Mouse (Mus musculus): ENCODE measurements at regions not wholly inside any gene's neighbourhood (a gene's known extent, or its start where the extent isn't known, plus 50 kb on each side); places are given as distances from the start of the nearest gene placed in this dataset.
A peak's percentile ranks its signal among the peaks of the same experiment; 100 is the strongest.

- DNase-seq (ENCODE audit: low read depth): no peak
Measured at GRCm38 (mm10) chr8:126713181-126713580, 119.4 kb upstream of the Irf2bp2 start.

DNA sequence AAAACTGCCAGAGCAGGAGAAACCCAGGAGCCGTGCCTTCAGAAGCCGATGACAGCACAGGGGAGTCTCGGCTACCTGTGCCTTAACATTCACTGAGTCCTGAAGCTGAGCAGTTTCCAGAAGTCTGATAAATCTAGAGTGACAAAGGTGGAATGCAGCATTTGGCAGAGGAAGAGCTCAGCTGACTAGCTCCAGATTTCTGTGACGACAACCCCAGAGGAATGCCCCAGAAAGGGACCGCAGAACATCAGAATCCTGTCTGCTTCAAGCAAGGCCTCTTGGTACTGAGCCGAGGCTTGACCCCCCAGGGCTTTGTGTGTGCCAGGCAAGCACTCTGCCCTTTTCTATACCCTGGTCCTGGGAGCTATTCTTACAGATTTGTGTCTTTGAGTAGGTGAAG, 119.0 kb upstream of the Irf2bp2 start:
- no peak for DNase-seq (ENCODE audit: low read depth)

DNA sequence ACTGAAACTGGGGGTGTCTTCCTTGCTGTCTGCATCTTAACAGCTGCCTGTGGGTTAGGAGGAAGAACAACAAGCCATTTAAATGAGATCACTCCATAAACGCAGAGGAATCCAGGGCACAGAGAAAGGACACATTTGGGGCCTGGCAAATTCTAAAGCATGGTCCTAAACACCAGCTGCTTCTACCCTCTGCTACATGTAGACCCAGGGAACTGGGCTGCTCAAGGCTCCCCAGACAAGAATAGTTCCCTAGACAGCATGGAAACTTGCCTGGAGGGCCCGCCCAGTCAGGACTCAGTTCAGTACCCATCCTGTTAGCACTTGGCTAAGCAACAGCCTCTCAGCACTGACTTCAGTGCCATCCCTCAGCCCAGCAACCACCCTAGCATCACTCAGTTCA, 115.2 kb upstream of the Irf2bp2 start:
- DNase-seq (ENCODE audit: low read depth): no peak

DNA sequence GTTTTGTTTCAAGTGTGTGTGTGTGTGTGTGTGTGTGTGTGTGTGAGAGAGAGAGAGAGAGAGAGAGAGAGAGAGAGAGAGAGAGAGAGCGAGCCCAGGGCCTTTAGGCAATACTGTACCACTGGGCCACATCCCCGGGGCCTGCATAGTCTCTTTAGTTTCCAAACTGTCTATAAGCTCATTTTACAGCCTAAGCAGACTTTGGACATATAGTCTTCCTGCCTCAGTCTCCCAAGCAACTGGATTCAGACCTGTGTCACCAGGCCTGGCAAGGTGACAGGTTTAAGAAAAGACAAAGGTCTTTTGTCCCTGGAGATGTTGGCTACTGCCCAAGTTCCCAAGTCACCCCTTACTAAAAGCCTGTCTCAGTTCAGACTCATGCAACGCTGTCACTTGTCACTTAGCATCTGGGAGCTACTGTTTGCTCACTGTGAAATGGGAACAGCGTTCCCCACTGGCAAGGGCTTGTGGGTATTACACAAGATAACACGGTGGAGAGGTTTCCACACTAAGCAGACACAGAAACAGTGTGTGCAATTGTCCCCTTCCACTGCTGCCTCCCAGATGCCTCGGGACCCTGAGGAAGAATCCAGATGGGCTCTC, 113.6 kb upstream of the Irf2bp2 start:
- no peak for DNase-seq (ENCODE audit: low read depth)

DNA sequence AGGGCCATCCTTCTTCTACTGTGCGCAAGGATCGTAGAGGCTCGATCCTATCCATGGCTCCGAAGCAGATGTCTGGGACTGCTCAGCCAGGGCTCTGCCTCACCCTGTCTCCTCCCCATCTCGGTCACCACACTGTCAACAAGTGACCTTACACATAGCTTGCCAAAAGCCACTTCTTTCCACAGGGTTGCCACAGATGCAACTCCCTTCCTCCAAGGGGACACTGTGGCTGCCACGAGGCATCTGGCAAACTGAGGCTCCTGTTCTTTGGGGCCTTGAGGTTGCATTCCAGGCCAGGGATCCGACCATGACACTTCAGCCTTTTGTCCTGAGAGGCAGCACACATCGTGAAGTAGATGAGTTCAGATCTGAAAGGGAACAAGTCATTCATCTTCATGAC, 112.5 kb upstream of the Irf2bp2 start:
- DNase-seq (ENCODE audit: low read depth): no peak

DNA sequence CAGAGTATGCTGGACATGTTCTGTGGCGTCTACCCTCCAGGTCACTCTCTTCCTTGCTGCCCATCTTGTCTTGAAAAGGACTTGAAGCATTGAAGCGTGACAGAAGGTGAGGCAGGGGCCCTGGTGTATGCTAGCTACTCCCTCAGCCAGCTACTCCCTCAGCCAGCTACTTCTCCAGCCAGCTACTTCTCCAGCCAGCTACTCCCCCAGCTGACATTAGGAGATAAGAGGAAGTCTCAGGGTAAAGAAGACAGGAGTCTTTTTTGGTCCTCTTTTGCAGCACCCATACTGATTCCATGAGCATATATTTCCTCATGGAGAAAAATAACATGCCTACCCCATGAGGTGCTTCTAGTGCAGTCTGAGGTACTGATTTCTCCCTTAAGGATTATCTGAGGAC, 111.6 kb upstream of the Irf2bp2 start:
- DNase-seq (ENCODE audit: low read depth): no peak

DNA sequence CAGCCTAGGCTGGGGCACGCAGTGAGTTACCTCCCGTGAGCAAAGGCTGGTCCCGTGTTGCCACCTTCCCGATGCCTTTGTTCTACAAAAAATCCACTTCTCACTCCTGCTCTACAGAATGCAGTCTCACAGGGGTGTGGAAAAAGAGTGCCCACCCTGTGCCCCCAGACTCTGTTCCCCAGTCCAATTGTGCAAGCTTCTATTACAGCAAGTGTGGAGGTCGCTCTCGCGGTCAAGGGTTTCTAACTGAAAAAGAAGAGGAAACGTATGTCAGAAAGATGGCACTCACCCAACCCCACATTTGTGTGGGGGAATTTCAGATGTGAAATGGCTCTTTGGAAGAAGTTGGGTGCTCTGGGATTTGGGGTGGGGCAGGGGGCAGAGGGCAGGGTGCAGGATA, 110.9 kb upstream of the Irf2bp2 start:
- no peak for DNase-seq (ENCODE audit: low read depth)

- no peak for DNase-seq (ENCODE audit: low read depth)
Measured at GRCm38 (mm10) chr8:126703546-126703945, 109.8 kb upstream of the Irf2bp2 start.

- DNase-seq (ENCODE audit: low read depth): no peak
Measured at GRCm38 (mm10) chr8:126702294-126702693, 108.5 kb upstream of the Irf2bp2 start.

GRCm38 (mm10) chr8:126699389-126699775, 105.6 kb upstream of the Irf2bp2 start:
- DNase-seq (ENCODE audit: low read depth): no peak

- DNase-seq (ENCODE audit: low read depth): peak; percentile 48
Measured at GRCm38 (mm10) chr8:126698601-126699388, 105.0 kb upstream of the Irf2bp2 start.

GRCm38 (mm10) chr8:126696346-126697010, 102.7 kb upstream of the Irf2bp2 start:
- no peak for DNase-seq (ENCODE audit: low read depth)

DNA sequence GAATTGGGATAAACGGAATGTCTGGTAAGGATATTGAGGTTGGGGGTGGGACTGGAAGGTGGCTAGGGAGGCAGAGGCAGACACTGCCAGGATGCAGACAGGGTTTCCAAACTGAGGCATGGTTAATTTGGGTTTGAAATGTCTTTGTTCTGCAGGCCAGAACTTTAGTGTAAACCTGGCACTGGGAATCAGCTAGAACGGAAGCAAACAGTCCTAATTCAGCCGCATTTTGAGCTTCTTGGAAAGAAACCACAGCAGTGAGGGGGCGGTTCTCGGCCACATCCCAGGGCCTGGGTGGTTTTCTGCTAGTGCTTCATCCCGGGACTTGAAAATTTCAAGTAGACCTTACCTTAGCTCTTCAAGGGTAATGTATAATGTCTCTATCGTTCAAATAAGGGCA, 100.6 kb upstream of the Irf2bp2 start:
- no peak for DNase-seq (ENCODE audit: low read depth)

- DNase-seq (ENCODE audit: low read depth): no peak
Measured at GRCm38 (mm10) chr8:126693642-126694041, 99.9 kb upstream of the Irf2bp2 start.

- DNase-seq (ENCODE audit: low read depth): no peak
Measured at GRCm38 (mm10) chr8:126692711-126693110, 98.9 kb upstream of the Irf2bp2 start.

- no peak for DNase-seq (ENCODE audit: low read depth)
Measured at GRCm38 (mm10) chr8:126692263-126692662, 98.5 kb upstream of the Irf2bp2 start.

- peak; percentile 26 for DNase-seq (ENCODE audit: low read depth)
Measured at GRCm38 (mm10) chr8:126688450-126688849, 94.7 kb upstream of the Irf2bp2 start.

- DNase-seq (ENCODE audit: low read depth): no peak
Measured at GRCm38 (mm10) chr8:126688014-126688413, 94.2 kb upstream of the Irf2bp2 start.

- DNase-seq (ENCODE audit: low read depth): no peak
Measured at GRCm38 (mm10) chr8:126686827-126687226, 93.0 kb upstream of the Irf2bp2 start.

GRCm38 (mm10) chr8:126685365-126685764, 91.6 kb upstream of the Irf2bp2 start:
- no peak for DNase-seq (ENCODE audit: low read depth)

DNA sequence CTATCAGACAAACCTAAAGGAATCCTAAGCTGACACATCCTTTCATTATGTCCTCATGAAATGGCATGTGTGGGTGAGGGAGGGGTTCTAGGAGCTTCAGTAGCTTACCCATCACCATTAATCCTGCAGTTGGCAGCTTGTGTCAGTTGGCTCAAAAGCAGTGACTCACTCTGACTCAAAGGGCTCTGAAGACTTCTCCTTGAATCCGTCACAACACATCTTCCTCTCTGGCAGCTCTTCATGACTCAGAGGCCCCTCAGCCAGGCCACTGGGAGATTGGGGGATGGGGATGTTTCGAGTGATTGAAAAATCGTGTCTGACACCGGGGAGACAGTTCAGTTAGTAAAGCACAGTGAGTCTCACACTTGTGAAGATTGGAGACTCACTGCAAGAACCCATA, 90.2 kb upstream of the Irf2bp2 start:
- no peak for DNase-seq (ENCODE audit: low read depth)

GRCm38 (mm10) chr8:126683555-126683947, 89.8 kb upstream of the Irf2bp2 start:
- DNase-seq (ENCODE audit: low read depth): no peak

GRCm38 (mm10) chr8:126682817-126683554, 89.2 kb upstream of the Irf2bp2 start:
- DNase-seq (ENCODE audit: low read depth): no peak
